Mouse (Mus musculus) CH12.LX (cell line): ENCODE measurements around the gene Fbxw28. TPM values are rescaled to one million over a fixed set of nuclear protein-coding genes. Genes with fewer than 3 reads are reported as not detected.
"Not testable (repeated sequence)": the region's sequence is repeated elsewhere in the genome, so short reads cannot be mapped to it uniquely, and the experiment has no call there.

Experiments
- DNase-seq: peaks from one replicate; pipeline ENCODE4 v3.0.0-alpha.2; 2013; ENCODE audit errors: extremely low read depth
- H3K27ac ChIP-seq: 2 replicates; pipeline ENCODE4 v1.5.1; 2012; ENCODE audit warnings: low read depth, mild to moderate bottlenecking, control low read depth, moderate library complexity; ENCODE audit not compliant: insufficient read depth
- H3K27me3 ChIP-seq: replicated peaks from 2 replicates; pipeline ENCODE3; 2012; ENCODE audit warnings: inconsistent platforms
- H3K36me3 ChIP-seq, 2 experiments: replicated peaks in 1 of 2; 2 replicates each; pipeline versions ENCODE3 to v1.6.1; 2012; ENCODE audit warnings: inconsistent platforms in 1 of 2, low read length in 1 of 2, mild to moderate bottlenecking in 1 of 2, mixed read lengths in 1 of 2, moderate library complexity in 1 of 2; ENCODE audit not compliant: control insufficient read depth in 1 of 2, insufficient read depth in 1 of 2
- H3K4me1 ChIP-seq, 2 experiments: 2 replicates each; pipeline ENCODE4 v1.6.1; 2012; ENCODE audit warnings: inconsistent platforms in 1 of 2, moderate library complexity in 1 of 2; ENCODE audit not compliant: insufficient read depth in 2 of 2, control insufficient read depth in 1 of 2
- H3K4me2 ChIP-seq: 2 replicates; pipeline ENCODE4 v1.6.1; 2012; ENCODE audit warnings: low read depth, mild to moderate bottlenecking, control low read depth; ENCODE audit not compliant: poor library complexity, insufficient read depth, severe bottlenecking
- H3K4me3 ChIP-seq, 3 experiments: fragments of 150-350 bp in 1 of 3; sonication (generic) in 1 of 3; replicated peaks in 1 of 3; 2 replicates each; pipeline versions ENCODE3 to v1.5.1; 2011 to 2012; ENCODE audit warnings: low read depth in 2 of 3, low read length in 2 of 3, mild to moderate bottlenecking in 2 of 3, moderate library complexity in 2 of 3, control low read depth in 1 of 3, improper control_type of control experiment in 1 of 3, inconsistent platforms in 1 of 3, mixed read lengths in 1 of 3; ENCODE audit not compliant: poor library complexity in 1 of 3
- H3K79me2 ChIP-seq: replicated peaks from 2 replicates; pipeline ENCODE4 v1.6.1; 2012; ENCODE audit warnings: mild to moderate bottlenecking, moderate library complexity; ENCODE audit not compliant: control insufficient read depth, poor library complexity, insufficient read depth, severe bottlenecking; ENCODE audit errors: extremely low read depth
- H3K9ac ChIP-seq: 2 replicates; pipeline ENCODE4 v1.6.1; 2012; ENCODE audit warnings: low read depth, mild to moderate bottlenecking, control low read depth, moderate library complexity; ENCODE audit not compliant: insufficient read depth
- H3K9me3 ChIP-seq: replicated peaks from 2 replicates; pipeline ENCODE3; 2012; ENCODE audit warnings: low read length, inconsistent platforms, mixed read lengths
- dilution Hi-C: fragments of 300-500 bp; cut with MboI; formaldehyde crosslinking; loops from 2 replicates; pipeline ENCODE4 v1.14.3; 2020; ENCODE audit warnings: low sequenced_read_pairs; ENCODE audit not compliant: extremely low pct_unique_long_range_greater_than_20kb, extremely low pct_ligation_motif_present
- in situ Hi-C: fragments of 300-500 bp; cut with MboI; formaldehyde crosslinking; loops from 3 replicates; pipeline ENCODE4 v1.14.3; 2019; ENCODE audit warnings: low sequenced_read_pairs, low pct_ligation_motif_present, low pct_unique_long_range_greater_than_20kb, mixed read lengths
- polyA plus RNA-seq: library from polyadenylated mRNA; unstranded; fragments of >175 nt; gene quantifications from 2 replicates; pipeline ENCODE4 v1.2.1, GENCODE M21; 2012; ENCODE audit warnings: low read depth; ENCODE audit not compliant: insufficient read length
- total RNA-seq, 2 experiments: library from RNA; depleted of rRNA; stranded (reverse); fragments of 300-350 nt in 1 of 2; fragments of >200 nt in 1 of 2; gene quantifications; 2 replicates each; pipeline ENCODE4 v1.2.3; 2012 to 2014

Gene Fbxw28
- not detected in 2 replicates for total RNA-seq (2012; rRNA removed)
- total RNA-seq (2014; rRNA removed), result not detected in 2 replicates
- polyA plus RNA-seq, result not detected in 2 replicates

GRCm38 (mm10) chr9:109339559-109339958, at the start of gene Fbxw28:
Gene Fbxw28, minus strand, starts transcription at chr9:109339659.
- H3K27me3 ChIP-seq, H3K4me3 ChIP-seq, H3K36me3 ChIP-seq, H3K4me2 ChIP-seq, DNase-seq, H3K9me3 ChIP-seq, H3K79me2 ChIP-seq, H3K27ac ChIP-seq, H3K9ac ChIP-seq, dilution Hi-C loops, H3K4me1 ChIP-seq, in situ Hi-C loops: not testable (repeated sequence)

- H3K4me1 ChIP-seq, H3K79me2 ChIP-seq, dilution Hi-C loops, H3K36me3 ChIP-seq, H3K9ac ChIP-seq, H3K4me3 ChIP-seq, H3K27ac ChIP-seq, DNase-seq, H3K27me3 ChIP-seq, H3K4me2 ChIP-seq, in situ Hi-C loops, H3K9me3 ChIP-seq: not testable (repeated sequence)
Observed at GRCm38 (mm10) chr9:109287576-109287975, 51.9 kb downstream of the Fbxw28 start, which contains the start of gene Fbxw14. Gene Fbxw14, minus strand, starts transcription at chr9:109287676.

Other genes starting within 250 kb of the Fbxw28 start
- under 0.01 TPM in 1 of 2 replicates, not detected in the other for gene Plxnb1, start 244.3 kb downstream of the Fbxw28 start, total RNA-seq (2012; rRNA removed)
- gene Plxnb1, start 244.3 kb downstream of the Fbxw28 start, total RNA-seq (2014; rRNA removed), result not detected in 2 replicates
- not detected in 2 replicates for gene Plxnb1, start 244.3 kb downstream of the Fbxw28 start, polyA plus RNA-seq
- not detected in 2 replicates for gene Fbxw21, start 177.6 kb downstream of the Fbxw28 start, total RNA-seq (2012; rRNA removed)
- not detected in 2 replicates for gene Fbxw21, start 177.6 kb downstream of the Fbxw28 start, total RNA-seq (2014; rRNA removed)
- gene Fbxw21, start 177.6 kb downstream of the Fbxw28 start, polyA plus RNA-seq, result not detected in 2 replicates
- gene Fbxw13, start 143.7 kb downstream of the Fbxw28 start, total RNA-seq (2012; rRNA removed), result not detected in 2 replicates
- gene Fbxw13, start 143.7 kb downstream of the Fbxw28 start, total RNA-seq (2014; rRNA removed), result not detected in 2 replicates
- gene Fbxw13, start 143.7 kb downstream of the Fbxw28 start, polyA plus RNA-seq, result not detected in 2 replicates
- gene Fbxw20, start 104.9 kb downstream of the Fbxw28 start, total RNA-seq (2012; rRNA removed), result not detected in 2 replicates
- gene Fbxw20, start 104.9 kb downstream of the Fbxw28 start, total RNA-seq (2014; rRNA removed), result not detected in 2 replicates
- gene Fbxw20, start 104.9 kb downstream of the Fbxw28 start, polyA plus RNA-seq, result not detected in 2 replicates
- not detected in 2 replicates for gene Fbxw14, start 52.0 kb downstream of the Fbxw28 start, total RNA-seq (2012; rRNA removed)
- gene Fbxw14, start 52.0 kb downstream of the Fbxw28 start, total RNA-seq (2014; rRNA removed), result not detected in 2 replicates
- gene Fbxw14, start 52.0 kb downstream of the Fbxw28 start, polyA plus RNA-seq, result not detected in 2 replicates
- gene Fbxw22, start 64.6 kb upstream of the Fbxw28 start, total RNA-seq (2012; rRNA removed), result not detected in 2 replicates
- not detected in 2 replicates for gene Fbxw22, start 64.6 kb upstream of the Fbxw28 start, total RNA-seq (2014; rRNA removed)
- not detected in 2 replicates for gene Fbxw22, start 64.6 kb upstream of the Fbxw28 start, polyA plus RNA-seq
- not detected in 2 replicates for gene Fbxw16, start 109.5 kb upstream of the Fbxw28 start, total RNA-seq (2012; rRNA removed)
- gene Fbxw16, start 109.5 kb upstream of the Fbxw28 start, total RNA-seq (2014; rRNA removed), result not detected in 2 replicates
- gene Fbxw16, start 109.5 kb upstream of the Fbxw28 start, polyA plus RNA-seq, result not detected in 2 replicates
- gene Fbxw19, start 156.2 kb upstream of the Fbxw28 start, total RNA-seq (2012; rRNA removed), result not detected in 2 replicates
- gene Fbxw19, start 156.2 kb upstream of the Fbxw28 start, total RNA-seq (2014; rRNA removed), result not detected in 2 replicates
- gene Fbxw19, start 156.2 kb upstream of the Fbxw28 start, polyA plus RNA-seq, result not detected in 2 replicates
- not detected in 2 replicates for gene Fbxw15, start 228.6 kb upstream of the Fbxw28 start, total RNA-seq (2012; rRNA removed)
- gene Fbxw15, start 228.6 kb upstream of the Fbxw28 start, total RNA-seq (2014; rRNA removed), result not detected in 2 replicates
- gene Fbxw15, start 228.6 kb upstream of the Fbxw28 start, polyA plus RNA-seq, result not detected in 2 replicates